Mouse (Mus musculus) midbrain, embryonic 16.5 days (tissue): ENCODE measurements around the gene Nxn. TPM values are rescaled to one million over a fixed set of nuclear protein-coding genes. Genes with fewer than 3 reads are reported as not detected.
A peak's percentile ranks its signal among the peaks of the same experiment; 100 is the strongest.

ENCODE experiments used
- ATAC-seq: fragments of 200-750 bp; cut with Nextera tagmentation; 2 replicates; pipeline ENCODE4 v1.8.0; 2017; ENCODE audit warnings: moderate TSS enrichment
- H3K27ac ChIP-seq: fragments of 300-500 bp; sonication (generic); 2 replicates; pipeline ENCODE4 v1.5.1; 2014; ENCODE audit warnings: mild to moderate bottlenecking, low read length, mixed read lengths
- H3K27me3 ChIP-seq: fragments of 300-500 bp; sonication (generic); 2 replicates; pipeline ENCODE4 v1.6.1; 2014; ENCODE audit warnings: low read depth, low read length, mixed read lengths; ENCODE audit not compliant: control insufficient read depth, insufficient read depth
- H3K36me3 ChIP-seq: fragments of 300-500 bp; sonication (generic); 2 replicates; pipeline ENCODE4 v1.6.1; 2014; ENCODE audit warnings: mild to moderate bottlenecking, low read length, moderate library complexity, mixed read lengths; ENCODE audit not compliant: control insufficient read depth, insufficient read depth
- H3K4me1 ChIP-seq: fragments of 300-500 bp; sonication (generic); 2 replicates; pipeline ENCODE4 v1.6.1; 2014; ENCODE audit warnings: mild to moderate bottlenecking, low read length, mixed read lengths; ENCODE audit not compliant: control insufficient read depth, insufficient read depth
- H3K4me2 ChIP-seq: fragments of 300-500 bp; sonication (generic); 2 replicates; pipeline ENCODE4 v1.6.1; 2014; ENCODE audit warnings: mild to moderate bottlenecking, low read length, mixed read lengths
- H3K4me3 ChIP-seq: fragments of 300-500 bp; sonication (generic); 2 replicates; pipeline ENCODE4 v1.5.1; 2014; ENCODE audit warnings: low read depth, mild to moderate bottlenecking, low read length, moderate library complexity, mixed read lengths
- H3K9ac ChIP-seq: fragments of 300-500 bp; sonication (generic); 2 replicates; pipeline ENCODE4 v1.6.1; 2014; ENCODE audit warnings: low read depth, low read length, mixed read lengths
- H3K9me3 ChIP-seq: fragments of 300-500 bp; sonication (generic); replicated peaks from 2 replicates; pipeline ENCODE4 v1.6.1; 2014; ENCODE audit warnings: mild to moderate bottlenecking, low read length, mixed read lengths; ENCODE audit not compliant: control insufficient read depth, poor library complexity, severe bottlenecking
- WGBS: fragments of 180-500 bp; shearing (Covaris S2); extraction: QIAGEN DNeasy Blood & Tissue Kit; methylation state at CpG from one replicate; pipeline ENCODE4 v1.1.7; 2014; 5-methylcytosine and 5-hydroxymethylcytosine counted together
- polyA plus RNA-seq: library from polyadenylated mRNA; unstranded; fragments of >200 nt; fragmentation: Nextera tagmentation; extraction: Ambion mirVana; gene quantifications from 2 replicates; pipeline ENCODE4 v1.2.1, GENCODE M21; 2015

The Nxn gene
- polyA plus RNA-seq, 1 experiment from 2014 or later, result 16.3 TPM

GRCm38 (mm10) chr11:76255431-76256001, 143.4 kb downstream of the Nxn start:
- H3K27ac ChIP-seq, result no peak overlapping the region
- no peak overlapping the region for H3K4me3 ChIP-seq
- WGBS, result 77% methylated on average over 4 of the region's 4 CpGs
- no peak for ATAC-seq
- no peaks in the 10 kb centered on the region for H3K36me3 ChIP-seq
- H3K4me2 ChIP-seq, result no peak overlapping the region
- no peaks in the 10 kb centered on the region for H3K27me3 ChIP-seq
- H3K4me1 ChIP-seq, result peaks cover 4% of the 10 kb centered on the region
- no peak overlapping the region for H3K9ac ChIP-seq
- H3K9me3 ChIP-seq, result no peaks in the 10 kb centered on the region

DNA sequence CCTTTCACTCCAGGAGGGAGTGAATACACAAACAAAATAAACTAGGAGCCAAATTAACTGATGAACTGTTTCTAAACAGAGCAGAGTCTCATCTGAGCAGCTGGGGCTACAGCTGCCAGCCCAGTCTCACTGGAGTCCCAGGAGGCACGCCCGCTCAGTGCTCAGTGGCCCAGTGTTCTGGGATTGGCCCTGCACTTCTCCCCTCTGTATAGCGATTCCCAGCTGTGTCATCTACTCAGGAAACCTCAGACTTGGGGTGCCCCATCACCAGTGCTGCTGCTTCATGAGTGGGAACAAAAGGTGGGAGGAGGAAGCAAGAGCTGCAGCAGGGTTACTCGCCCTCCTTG, 145.0 kb downstream of the Nxn start:
- H3K9ac ChIP-seq, result no peak overlapping the region
- no peaks in the 10 kb centered on the region for H3K9me3 ChIP-seq
- 0 out of 2 replicates have a peak, but pooled peaks cover 3% of the 10 kb centered on the region for H3K36me3 ChIP-seq
- 79% methylated on average over 4 of the region's 4 CpGs for WGBS
- H3K4me1 ChIP-seq, result no peaks in the 10 kb centered on the region
- no peak overlapping the region for H3K27ac ChIP-seq
- H3K27me3 ChIP-seq, result no peaks in the 10 kb centered on the region
- no peak overlapping the region for H3K4me3 ChIP-seq
- H3K4me2 ChIP-seq, result no peak overlapping the region
- 0 out of 2 replicates have a peak, but pooled peaks have one; percentile 23 for ATAC-seq

DNA sequence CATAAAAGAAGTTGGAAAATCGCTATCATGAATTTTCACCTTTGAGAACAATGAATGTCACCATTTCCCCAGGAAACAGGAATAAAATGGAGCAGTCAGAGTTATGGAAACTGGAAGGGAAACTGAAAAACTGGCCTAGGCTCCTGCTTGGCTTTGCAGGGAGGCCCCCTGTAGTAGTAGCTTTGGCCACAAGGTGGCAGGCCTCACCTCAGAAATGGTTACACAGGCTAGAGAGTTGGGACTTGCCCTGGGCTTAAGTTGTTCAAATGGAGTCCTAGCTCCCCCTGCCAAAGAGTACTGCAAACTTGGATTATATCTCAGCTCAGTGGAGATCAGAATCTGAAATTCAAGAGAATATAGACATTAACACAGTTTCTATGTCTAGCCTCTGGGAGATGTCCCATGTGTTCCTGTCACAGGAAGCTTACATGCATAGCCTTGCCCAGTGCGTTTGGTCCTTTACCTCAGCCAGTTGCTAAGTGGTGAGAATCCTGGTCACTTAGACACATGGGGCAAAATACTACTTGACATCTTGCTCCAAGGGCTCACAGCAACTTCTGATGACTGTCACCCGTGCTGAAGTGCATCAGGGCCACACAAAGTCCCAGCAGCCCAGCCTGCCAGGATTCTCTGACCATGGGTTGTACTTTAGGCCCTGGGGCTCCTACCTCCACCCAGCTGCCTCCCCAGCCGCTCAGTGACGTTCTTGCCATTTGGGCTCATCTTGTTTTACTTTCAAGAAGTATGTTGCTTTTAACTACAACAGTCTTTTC, 145.6 kb downstream of the Nxn start:
- Histone ChIP-seq H3K36me3 (0 out of 2 replicates have a peak, but pooled peaks cover 3% of the 10 kb centered on the region), H3K9ac (no peak overlapping the region), H3K27me3 (no peaks in the 10 kb centered on the region), H3K9me3 (no peaks in the 10 kb centered on the region), H3K4me3 (no peak overlapping the region), H3K4me1 (no peaks in the 10 kb centered on the region), H3K27ac (no peak overlapping the region), H3K4me2 (no peak overlapping the region)
- ATAC-seq, result peak; percentile 71
- 56% methylated on average over 5 of the region's 5 CpGs for WGBS

GRCm38 (mm10) chr11:76252036-76252435, 146.9 kb downstream of the Nxn start:
- Histone ChIP-seq H3K9me3 (no peaks in the 10 kb centered on the region), H3K27ac (no peak overlapping the region), H3K9ac (no peak overlapping the region), H3K4me3 (no peak overlapping the region), H3K36me3 (0 out of 2 replicates have a peak, but pooled peaks cover 3% of the 10 kb centered on the region), H3K4me2 (no peak overlapping the region), H3K27me3 (no peaks in the 10 kb centered on the region), H3K4me1 (no peaks in the 10 kb centered on the region)
- ATAC-seq, result no peak
- WGBS, result 59% methylated on average over 3 of the region's 3 CpGs

GRCm38 (mm10) chr11:76247239-76247638, 151.7 kb downstream of the Nxn start:
- Histone ChIP-seq H3K36me3 (0 out of 2 replicates have a peak, but pooled peaks cover 3% of the 10 kb centered on the region), H3K4me1 (peaks cover 20% of the 10 kb centered on the region), H3K9me3 (no peaks in the 10 kb centered on the region), H3K27ac (no peak overlapping the region), H3K4me2 (no peak overlapping the region), H3K9ac (no peak overlapping the region), H3K4me3 (no peak overlapping the region), H3K27me3 (no peaks in the 10 kb centered on the region)
- WGBS, result 52% methylated on average over 2 of the region's 2 CpGs
- ATAC-seq, result no peak

GRCm38 (mm10) chr11:76246439-76246838, 152.5 kb downstream of the Nxn start:
- ATAC-seq, result no peak
- Histone ChIP-seq H3K4me3 (no peak overlapping the region), H3K4me2 (no peak overlapping the region), H3K36me3 (0 out of 2 replicates have a peak, but pooled peaks cover 3% of the 10 kb centered on the region), H3K9me3 (no peaks in the 10 kb centered on the region), H3K27ac (no peak overlapping the region), H3K27me3 (no peaks in the 10 kb centered on the region), H3K4me1 (peaks cover 23% of the 10 kb centered on the region), H3K9ac (no peak overlapping the region)

GRCm38 (mm10) chr11:76243811-76244546, 155.0 kb downstream of the Nxn start:
- Histone ChIP-seq H3K4me3 (peak overlapping the region; percentile 85), H3K27ac (peak overlapping the region; percentile 84), H3K9me3 (no peaks in the 10 kb centered on the region), H3K4me1 (peaks cover 23% of the 10 kb centered on the region), H3K9ac (peak overlapping the region; percentile 82), H3K27me3 (no peaks in the 10 kb centered on the region), H3K4me2 (peak overlapping the region; percentile 94), H3K36me3 (0 out of 2 replicates have a peak, but pooled peaks cover 3% of the 10 kb centered on the region)
- WGBS, result 3% methylated on average over 34 of the region's 34 CpGs
- ATAC-seq, result no peak; the same call in 1 of the 2 replicates

DNA sequence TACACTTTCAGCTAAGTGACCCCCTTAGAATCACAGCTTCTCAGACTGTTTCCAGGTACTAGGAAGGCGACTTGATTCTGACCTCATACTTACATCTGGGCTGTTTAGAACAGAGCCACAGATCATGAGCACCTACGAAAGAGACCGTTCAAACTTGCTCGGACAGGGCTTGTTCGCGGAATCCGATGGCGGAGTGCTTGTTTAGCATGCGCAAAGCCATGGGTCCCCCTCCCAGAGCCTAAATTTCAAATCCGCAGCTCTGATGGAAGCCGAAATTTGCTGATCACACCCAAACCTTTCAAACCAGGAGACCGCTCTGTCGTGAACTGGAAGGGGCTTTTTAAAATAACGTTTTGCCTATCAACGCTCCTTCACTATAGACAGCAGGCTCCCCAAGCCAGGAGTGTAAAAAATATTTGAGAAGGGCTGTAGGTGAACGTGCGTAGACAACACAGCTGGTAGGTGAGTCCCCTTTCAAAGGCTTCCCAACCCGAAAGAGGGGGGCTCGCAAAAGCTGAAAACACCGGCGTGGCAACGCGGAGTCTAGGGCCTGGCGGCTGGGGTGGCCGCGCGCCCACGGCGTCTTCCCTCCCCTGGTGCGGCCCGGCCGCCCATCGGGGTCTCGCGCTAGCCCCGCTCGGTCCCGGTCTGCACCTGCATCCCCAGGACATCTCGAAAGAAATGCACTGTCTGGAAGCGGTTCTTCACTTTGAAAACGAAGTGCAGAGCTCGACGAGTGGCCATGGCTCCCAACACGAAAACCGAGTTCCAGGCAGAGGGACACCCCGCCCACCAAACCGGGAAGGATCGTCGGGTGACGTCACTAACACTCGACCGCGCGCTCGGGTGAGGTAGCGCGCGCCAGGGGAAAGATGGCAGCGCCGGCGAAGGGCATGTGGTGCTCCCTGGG, 155.8 kb downstream of the Nxn start, which contains the start of the genes Mrm3 and Glod4:
TSS of gene Mrm3 (plus strand) at position 815 of the 910 bp plus-strand sequence.
TSS of gene Glod4 (minus strand) at position 825 of the 910 bp plus-strand sequence.
- H3K4me1 ChIP-seq, result peaks cover 23% of the 10 kb centered on the region
- WGBS, result under 1% methylated on average over 61 of the region's 61 CpGs
- H3K9ac ChIP-seq, result peak within 1 kb of the TSS; percentile 82

More for the DNA sequence above, 155.8 kb downstream of the Nxn start, which contains the start of the genes Mrm3 and Glod4:
- H3K4me3 ChIP-seq, result peak within 1 kb of the TSS; percentile 85
- H3K4me2 ChIP-seq, result peak within 1 kb of the TSS; percentile 94
- ATAC-seq, result peak; percentile 86
- no peaks in the 10 kb centered on the region for H3K9me3 ChIP-seq
- H3K27me3 ChIP-seq, result no peaks in the 10 kb centered on the region
- H3K36me3 ChIP-seq, result 0 out of 2 replicates have a peak, but pooled peaks cover 3% of the 10 kb centered on the region
- H3K27ac ChIP-seq, result peak within 1 kb of the TSS; percentile 84
